ENCODE assay signal across 8 mouse cellular contexts in the genomic region with DNA sequence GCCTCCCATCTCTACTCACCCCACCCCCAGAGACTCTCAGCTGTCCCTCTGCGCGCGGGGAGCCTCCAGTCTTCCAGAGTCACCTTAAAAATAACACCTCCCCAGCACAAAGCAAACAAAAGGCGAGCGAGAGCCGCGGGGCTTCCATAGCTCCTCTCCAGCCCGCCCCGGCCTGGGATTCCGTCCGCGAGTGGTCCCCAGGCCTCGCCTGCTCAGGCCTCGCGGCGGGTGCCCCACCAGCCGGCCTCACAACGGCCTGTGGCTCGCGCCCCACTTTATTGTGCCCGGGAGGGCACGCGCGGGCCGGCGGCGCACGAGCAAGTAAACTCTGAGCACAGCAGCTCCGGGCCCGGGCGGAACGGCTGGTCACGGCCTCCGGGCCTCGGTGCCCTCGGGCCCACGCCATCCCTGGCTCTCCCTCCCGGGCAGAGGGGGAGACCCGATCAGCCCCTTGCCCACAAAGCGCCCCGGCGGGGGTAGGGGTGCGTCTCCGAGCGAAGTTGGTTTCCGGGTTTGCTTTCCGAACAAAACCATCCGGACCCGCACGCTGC. TPM values are rescaled to one million over a fixed set of nuclear protein-coding genes. Genes with fewer than 3 reads are reported as not detected.
DNase-seq lines count a peak whose midpoint lies in the region; ATAC-seq and TF ChIP-seq lines count a peak whose summit lies in the region.

No protein-coding gene starts in this region.

- peaks cover 50% of the 10 kb centered on the region for H3K79me2 ChIP-seq in liver, adult 2 months (ENCODE audit: control insufficient read depth, insufficient read depth, low read length)

- H3K4me1 ChIP-seq in hindbrain, embryonic 12.5 days, result peaks cover 30% of the 10 kb centered on the region
- peaks cover 19% of the 10 kb centered on the region for H3K4me1 ChIP-seq in liver, adult 2 months (ENCODE audit: control insufficient read depth, insufficient read depth, low read length)
- H3K4me1 ChIP-seq in olfactory bulb, adult 2 months (ENCODE audit: control insufficient read depth, insufficient read depth, low read length), result peaks cover 19% of the 10 kb centered on the region

- TF ChIP-seq CTCF in liver, adult 2 months (IDR thresholded peaks at IDR 0.05; ENCODE audit: low read depth, low read length), result no peak
- no peak for TF ChIP-seq CTCF in olfactory bulb, adult 2 months (IDR thresholded peaks at IDR 0.05; ENCODE audit: insufficient read depth, low read depth, low read length)

- H3K4me2 ChIP-seq in hindbrain, embryonic 12.5 days (replicated peaks), result peak overlapping the region; percentile 85

- H3K27ac ChIP-seq in hindbrain, embryonic 12.5 days, result peak overlapping the region; percentile 86
- H3K27ac ChIP-seq in liver, adult 2 months (replicated peaks; ENCODE audit: insufficient read depth, low read depth, low read length), result peak overlapping the region; percentile 52
- no peak overlapping the region for H3K27ac ChIP-seq in olfactory bulb, adult 2 months (ENCODE audit: insufficient read depth, low read depth, low read length)

- peak; percentile 53 for ATAC-seq in hindbrain, embryonic 12.5 days (ENCODE audit: low FRiP score)

- H3K9me3 ChIP-seq in hindbrain, embryonic 12.5 days (replicated peaks), result no peaks in the 10 kb centered on the region

- H3K4me3 ChIP-seq in hindbrain, embryonic 12.5 days, result peak overlapping the region; percentile 99
- peak overlapping the region; percentile 86 for H3K4me3 ChIP-seq in liver, adult 2 months (ENCODE audit: insufficient read depth, low read depth, low read length)
- H3K4me3 ChIP-seq in olfactory bulb, adult 2 months (ENCODE audit: insufficient read depth, low read depth, low read length), result peak overlapping the region; percentile 78

- H3K36me3 ChIP-seq in hindbrain, embryonic 12.5 days, result peaks cover 19% of the 10 kb centered on the region
- H3K36me3 ChIP-seq in liver, adult 2 months (ENCODE audit: control insufficient read depth, insufficient read depth, low read length), result no peaks in the 10 kb centered on the region

- peak; percentile 58 for DNase-seq in kidney, adult 18-20 months
- no peak for DNase-seq in kidney, postnatal 14 days
- peak; percentile 39 for DNase-seq in MN1 (ENCODE audit: low spot score)
- peak; percentile 48 for DNase-seq in embryo, embryonic 10.5 days (ENCODE audit: low spot score)
- DNase-seq in liver, adult 2 months (ENCODE audit: extremely low read depth, low read depth, low spot score), result peak; percentile 24
- peak; percentile 35 for DNase-seq in yolk sac, embryonic 10.5 days (ENCODE audit: low spot score)

- H3K9ac ChIP-seq in hindbrain, embryonic 12.5 days, result peak overlapping the region; percentile 98
- peak overlapping the region; percentile 97 for H3K9ac ChIP-seq in liver, adult 2 months (ENCODE audit: low read depth, low read length)

- under 1% methylated on average over 44 of the region's 50 CpGs for WGBS in hindbrain, embryonic 12.5 days
- under 1% methylated on average over 50 of the region's 50 CpGs for WGBS in liver, adult 2 months
- WGBS in olfactory bulb, adult 2 months, result under 1% methylated on average over 50 of the region's 50 CpGs

- H3K27me3 ChIP-seq in hindbrain, embryonic 12.5 days, result no peaks in the 10 kb centered on the region
- H3K27me3 ChIP-seq in liver, adult 2 months (ENCODE audit: control insufficient read depth, insufficient read depth, low read length), result no peaks in the 10 kb centered on the region

- TF ChIP-seq POLR2A in liver, adult 2 months (IDR thresholded peaks at IDR 0.05; ENCODE audit: extremely low read depth, insufficient read depth, low read length), result no peak
- no peak for TF ChIP-seq POLR2A in olfactory bulb, adult 2 months (IDR thresholded peaks at IDR 0.05; ENCODE audit: insufficient read depth, low read depth, low read length)

RNA-seq across cellular contexts. Expression of gene H2afy, which starts 1.5 kb away (rescaled TPM):
- polyA plus RNA-seq in hindbrain, embryonic 12.5 days (2016; fragmentation: Nextera tagmentation; extraction: Ambion mirVana), result 491 and 497 TPM in 2 replicates
- 52.7 and 56.2 TPM in 2 replicates for total RNA-seq in liver, adult 2 months (2014; rRNA removed)
- 65.9 and 73.6 TPM in 2 replicates for polyA plus RNA-seq in liver, adult 2 months (2012; rRNA removed)
- 408 TPM in 1 of 2 replicates, not detected in the other for polyA plus RNA-seq in olfactory bulb, adult 2 months (2012; ENCODE audit: insufficient read depth, insufficient read length, low replicate concordance, missing spikeins)

RNA-seq across cellular contexts. Expression of gene Tifab, which starts 44.0 kb away (rescaled TPM):
- polyA plus RNA-seq in hindbrain, embryonic 12.5 days (2016; fragmentation: Nextera tagmentation; extraction: Ambion mirVana), result 1.5 and 1.6 TPM in 2 replicates
- total RNA-seq in liver, adult 2 months (2014; rRNA removed), result 1.1 and 1.2 TPM in 2 replicates
- polyA plus RNA-seq in liver, adult 2 months (2012; rRNA removed), result 1.0 and 1.9 TPM in 2 replicates
- polyA plus RNA-seq in olfactory bulb, adult 2 months (2012; ENCODE audit: insufficient read depth, insufficient read length, low replicate concordance, missing spikeins), result not detected in 2 replicates
